Mouse (Mus musculus) left cerebral cortex, adult 18-20 months (tissue): ENCODE data around the gene Bub3. TPM values are rescaled to one million over a fixed set of nuclear protein-coding genes. Genes with fewer than 3 reads are reported as not detected.

Source experiments
- DNase-seq, 2 experiments: peaks; one replicate each; pipeline ENCODE4 v3.0.0; 2021 to 2022; ENCODE audit warnings: low spot score in 2 of 2, mixed read lengths in 1 of 2
- total RNA-seq, 2 experiments: library from RNA; stranded (reverse); gene quantifications; 2 replicates each; pipeline ENCODE4 v1.2.3; 2021

Gene Bub3
- total RNA-seq, 2 experiments from 2014 or later, result 65.5 to 71.7 TPM

DNA sequence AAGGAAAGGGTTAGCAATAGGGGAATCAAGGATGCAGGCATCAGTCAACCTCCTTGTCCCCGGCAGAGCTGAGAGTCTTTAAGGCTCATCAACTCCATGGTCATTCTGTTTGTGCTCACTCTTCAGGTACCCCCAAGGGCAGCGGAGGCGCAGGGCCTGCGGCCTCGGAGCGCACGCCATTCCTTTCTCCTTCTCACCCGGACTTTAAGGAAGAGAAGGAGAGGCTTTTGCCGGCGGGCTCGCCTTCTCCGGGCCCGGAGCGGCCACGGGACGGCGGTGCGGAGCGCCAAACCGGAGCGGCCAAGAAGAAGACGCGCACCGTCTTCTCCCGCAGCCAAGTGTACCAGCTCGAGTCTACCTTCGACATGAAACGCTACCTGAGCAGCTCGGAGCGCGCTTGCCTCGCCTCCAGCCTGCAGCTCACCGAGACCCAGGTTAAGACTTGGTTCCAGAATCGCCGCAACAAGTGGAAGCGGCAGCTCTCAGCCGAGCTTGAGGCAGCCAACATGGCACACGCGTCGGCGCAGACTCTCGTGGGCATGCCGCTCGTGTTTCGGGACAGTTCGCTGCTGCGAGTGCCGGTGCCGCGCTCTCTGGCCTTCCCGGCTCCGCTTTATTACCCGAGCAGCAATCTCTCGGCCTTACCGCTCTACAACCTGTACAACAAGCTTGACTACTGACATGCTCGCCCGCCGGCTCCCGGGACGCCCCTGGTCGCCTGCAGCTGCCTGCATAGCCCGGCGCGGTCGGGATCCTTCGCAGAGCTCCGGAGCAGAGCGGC lies 4.5 kb upstream of the Bub3 start:
- no peak for DNase-seq

DNA sequence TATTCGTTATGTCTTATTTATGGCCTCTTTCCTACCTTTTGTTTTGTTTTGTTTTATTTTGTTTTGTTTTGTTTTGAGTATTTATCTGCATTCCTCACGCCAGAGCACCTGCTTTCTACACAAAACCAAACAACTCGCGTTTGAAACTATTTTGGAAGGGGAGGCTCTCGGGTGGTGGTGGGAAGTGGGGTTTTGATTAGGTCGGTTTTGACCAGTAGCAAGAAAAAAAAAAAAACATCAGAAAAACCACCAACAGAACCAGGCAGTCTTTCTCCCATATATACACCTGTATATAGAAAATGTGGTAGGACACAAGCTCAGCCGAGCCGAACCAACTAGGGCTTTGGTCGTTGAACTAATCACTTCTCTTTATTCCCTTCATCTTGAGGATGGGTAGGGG lies 3.9 kb upstream of the Bub3 start:
- DNase-seq, result no peak

DNA sequence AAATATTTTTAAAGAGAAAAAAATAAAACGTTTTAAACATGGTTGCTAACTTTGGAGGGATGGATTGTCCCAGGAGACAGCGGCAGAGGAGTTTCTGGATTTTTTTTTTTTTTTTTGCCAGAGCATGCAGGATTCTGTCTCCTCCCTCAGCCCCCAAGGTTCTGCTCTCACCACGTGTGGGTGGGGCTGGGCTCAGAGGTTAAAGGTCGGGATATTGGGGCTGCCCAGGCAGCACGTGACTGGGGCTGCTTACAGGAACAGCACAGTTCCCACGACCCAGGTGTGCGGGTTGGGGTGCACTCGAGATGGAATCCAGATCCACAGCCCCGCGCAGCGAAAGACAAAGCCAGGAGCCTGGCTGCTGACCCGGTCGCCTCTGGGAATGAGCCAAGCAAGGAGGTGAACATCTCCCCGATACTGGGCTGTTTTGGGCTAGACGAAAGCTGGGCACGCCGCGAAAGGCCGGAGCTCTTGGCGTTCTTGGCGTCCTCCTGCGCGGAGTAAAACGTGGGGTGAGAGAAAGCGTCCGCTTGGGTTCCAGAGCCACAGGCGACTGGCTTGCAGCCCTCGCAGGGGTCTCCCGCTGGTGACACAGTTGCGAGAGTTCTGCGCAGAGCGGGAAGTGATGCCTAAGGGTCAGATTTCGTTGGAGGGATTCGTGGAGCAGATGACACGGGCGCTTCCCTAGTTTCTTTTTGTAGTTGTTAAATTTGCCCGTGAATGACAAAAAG lies 3.3 kb upstream of the Bub3 start:
- DNase-seq, result no peak

DNA sequence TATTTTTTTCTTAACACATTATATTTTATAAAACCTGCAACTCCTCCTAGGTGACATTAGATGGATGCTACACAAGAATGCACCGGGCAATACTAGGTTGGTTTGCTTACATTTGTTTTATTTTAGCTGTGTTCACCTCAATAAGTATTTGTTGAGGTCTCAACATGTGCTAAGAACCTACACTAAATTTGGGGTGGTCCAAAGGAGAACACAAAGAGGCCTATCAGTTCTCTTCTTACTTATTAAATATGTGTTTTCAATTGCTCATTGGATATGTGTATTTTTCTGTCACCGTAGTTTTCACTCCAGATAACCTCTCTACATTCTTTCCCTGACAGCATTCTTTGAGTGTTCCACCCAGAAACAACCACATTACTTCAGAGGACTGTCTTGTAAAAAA lies 2.3 kb upstream of the Bub3 start:
- DNase-seq, result no peak

DNA sequence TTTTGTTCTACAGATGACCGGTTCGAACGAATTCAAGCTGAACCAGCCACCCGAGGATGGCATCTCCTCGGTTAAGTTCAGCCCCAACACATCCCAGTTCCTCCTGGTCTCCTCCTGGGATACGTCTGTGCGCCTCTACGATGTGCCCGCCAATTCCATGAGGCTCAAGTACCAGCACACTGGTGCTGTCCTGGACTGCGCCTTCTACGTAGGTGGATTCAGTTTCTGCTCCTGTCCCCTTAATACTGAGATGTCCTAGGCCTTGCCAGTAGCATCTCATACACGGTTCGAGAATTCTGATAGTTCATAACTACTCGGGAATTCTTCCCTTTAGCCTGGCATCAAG lies 648 bp downstream of the Bub3 start:
- no peak for DNase-seq

DNA sequence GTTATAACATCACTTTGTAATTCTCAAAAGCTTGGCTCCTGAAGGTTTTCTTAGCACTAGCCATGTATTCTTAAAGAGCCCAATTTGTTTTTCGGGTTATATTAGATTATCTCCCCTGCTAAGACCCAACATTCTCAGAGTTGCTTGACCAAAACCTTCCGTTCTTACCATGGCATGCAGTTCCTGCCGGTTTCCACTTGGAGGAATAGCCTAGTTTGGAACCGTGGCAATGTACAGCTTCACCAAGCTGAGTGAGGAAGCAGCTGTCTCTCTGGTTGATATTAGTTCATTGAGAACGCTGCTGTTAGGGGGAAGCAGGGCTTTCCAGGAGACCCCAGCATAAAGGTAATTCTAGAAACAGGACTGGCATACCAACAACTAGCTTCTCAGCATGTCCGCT lies 15.2 kb downstream of the Bub3 start:
- DNase-seq, result no peak

DNA sequence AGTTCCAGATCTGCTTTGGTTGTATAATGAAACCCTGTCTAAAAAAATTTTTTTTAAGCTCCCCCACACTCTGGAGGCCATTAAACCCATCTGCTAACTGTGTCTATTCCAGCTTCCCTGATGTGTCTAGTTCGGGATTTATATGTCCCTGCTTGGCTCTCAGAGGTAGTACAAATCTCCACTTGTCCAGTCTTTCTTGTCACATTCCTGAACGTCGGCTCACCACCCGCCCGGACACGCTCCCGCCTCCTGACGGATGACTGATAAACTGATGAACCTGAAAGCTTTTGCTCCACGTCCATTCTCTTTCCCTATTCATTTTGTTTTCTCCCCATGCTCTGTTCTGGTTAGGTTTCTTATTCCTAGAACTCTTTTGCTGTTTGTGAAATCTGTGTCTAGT lies 22.2 kb downstream of the Bub3 start:
- no peak for DNase-seq

DNA sequence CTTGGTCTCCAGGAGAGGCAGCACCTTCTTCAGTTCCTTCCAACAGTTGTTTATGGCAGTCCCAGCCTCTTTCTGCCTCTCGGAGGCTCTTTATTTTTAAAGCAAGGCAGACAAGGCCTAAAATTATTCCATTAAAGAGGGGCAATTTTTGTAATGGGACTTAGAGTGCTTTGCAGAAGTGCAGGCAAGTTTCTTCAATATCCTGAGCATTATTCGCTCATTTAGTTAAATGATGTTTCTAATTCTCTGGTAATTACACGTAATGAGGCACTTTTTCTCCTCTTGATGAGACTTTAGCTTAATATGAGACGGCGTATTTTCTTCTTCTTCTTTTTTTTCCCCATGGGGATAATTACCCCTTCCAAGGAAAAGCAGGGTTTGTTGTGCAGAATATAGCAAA lies 25.5 kb downstream of the Bub3 start:
- no peak for DNase-seq

DNA sequence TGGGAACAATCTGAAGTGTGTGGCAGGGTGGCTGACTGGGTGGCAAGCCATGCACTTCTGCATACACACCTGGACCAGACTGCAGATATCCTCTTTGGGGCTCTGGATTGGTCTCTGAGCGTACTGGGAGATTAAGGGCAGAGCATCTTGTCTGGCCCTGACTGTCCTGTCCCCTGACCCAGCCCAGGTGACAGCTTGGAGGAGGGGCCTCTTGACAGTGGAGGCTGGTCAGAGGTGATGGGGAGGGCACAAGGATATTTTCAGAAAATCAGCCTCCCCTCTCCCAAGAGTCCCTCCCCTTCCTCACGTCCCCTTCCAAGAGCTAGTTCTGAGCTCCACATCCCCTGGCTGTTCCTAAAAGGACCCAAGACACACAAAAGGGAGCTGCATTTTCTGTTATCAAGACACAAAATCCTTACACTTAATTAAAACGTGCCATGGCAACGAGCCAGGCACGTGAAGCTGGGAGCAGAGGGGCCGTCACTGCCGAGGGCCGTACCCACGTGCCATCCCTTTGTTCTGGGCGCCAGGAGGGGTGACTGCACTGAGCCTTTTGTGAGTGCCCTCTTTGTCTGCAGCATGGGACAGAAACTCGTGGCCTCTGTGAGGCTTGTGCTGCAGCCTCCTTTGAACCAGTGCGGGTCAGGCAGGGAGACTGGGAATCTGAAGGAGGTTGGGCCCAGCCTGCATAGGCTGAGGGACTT lies 37.9 kb downstream of the Bub3 start:
- DNase-seq, result no peak

DNA sequence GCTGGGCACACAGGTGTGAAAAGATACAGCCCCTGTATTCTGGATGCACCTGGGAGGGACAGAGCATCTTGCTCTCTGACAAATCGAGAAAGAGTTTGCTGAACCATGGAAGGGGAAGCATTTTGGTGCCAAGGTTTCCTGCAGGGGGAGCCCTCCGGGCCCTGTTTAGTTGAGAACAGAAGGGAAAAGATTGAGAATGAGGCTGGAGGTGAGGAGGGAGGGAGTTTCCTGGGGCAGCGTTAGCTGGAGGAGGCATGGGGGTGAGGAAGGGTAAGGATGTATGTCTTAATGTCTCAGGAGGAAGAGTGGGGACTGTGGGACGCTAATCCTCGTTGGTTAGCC lies 38.4 kb downstream of the Bub3 start:
- peak; percentile 47 to 50 for DNase-seq

DNA sequence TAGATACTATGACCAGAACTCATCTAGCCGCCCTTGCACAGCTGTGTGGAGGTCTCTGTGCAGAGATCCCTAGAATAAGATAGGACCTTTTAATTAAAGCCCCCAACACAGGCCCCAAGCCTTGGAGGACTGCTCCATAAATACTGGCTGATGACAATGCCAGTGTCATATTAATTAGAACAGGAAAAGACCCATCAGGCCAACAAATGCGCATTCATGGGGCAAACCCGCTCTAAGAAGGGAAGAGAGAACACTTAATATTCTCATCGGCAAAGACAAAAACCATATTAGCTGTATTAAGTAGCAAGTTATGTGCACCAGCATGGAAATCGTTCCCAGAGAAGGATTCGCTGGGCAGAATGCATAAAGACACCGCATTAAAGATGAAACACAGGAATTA lies 42.1 kb downstream of the Bub3 start:
- DNase-seq, result no peak

DNA sequence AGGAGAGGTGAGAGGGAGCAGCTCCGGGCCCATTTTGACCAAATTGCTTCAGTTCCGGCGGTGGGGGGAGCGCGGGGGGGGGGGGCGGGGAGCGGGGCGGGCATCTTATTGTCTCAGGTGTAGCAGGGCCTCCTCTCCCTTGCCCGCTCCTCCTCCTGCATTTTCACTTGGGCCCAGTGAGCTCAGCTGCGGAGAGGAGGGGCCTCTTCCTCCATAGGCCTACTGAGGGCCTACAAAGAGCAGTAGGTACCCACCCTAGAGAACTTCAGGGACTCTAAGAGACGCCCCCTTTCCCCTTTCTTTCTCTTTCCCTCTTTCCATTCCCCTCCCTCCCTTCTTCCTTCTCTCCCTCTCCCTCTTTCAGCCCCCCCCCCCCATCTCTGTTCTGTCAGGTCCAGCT lies 43.2 kb downstream of the Bub3 start:
- no peak for DNase-seq

DNA sequence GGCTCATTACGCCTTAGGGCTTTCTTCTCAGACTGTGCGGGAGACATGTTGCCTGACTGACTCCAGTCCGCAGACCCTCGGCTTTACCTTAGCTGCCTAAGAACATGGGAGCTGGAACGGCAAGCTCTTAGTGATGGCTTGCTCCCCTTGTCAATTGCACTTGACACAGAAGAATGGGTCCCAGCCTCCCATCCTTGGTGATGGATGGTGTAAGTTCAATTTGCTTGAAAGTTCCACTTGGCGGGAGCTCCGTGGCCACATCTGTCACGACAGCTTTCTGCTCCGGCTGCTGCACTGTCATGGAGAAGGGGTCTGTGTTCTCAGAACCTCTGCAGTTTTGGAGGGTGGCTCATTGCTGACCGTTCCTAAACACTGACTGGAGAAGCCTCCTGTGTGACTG lies 44.9 kb downstream of the Bub3 start:
- no peak for DNase-seq

DNA sequence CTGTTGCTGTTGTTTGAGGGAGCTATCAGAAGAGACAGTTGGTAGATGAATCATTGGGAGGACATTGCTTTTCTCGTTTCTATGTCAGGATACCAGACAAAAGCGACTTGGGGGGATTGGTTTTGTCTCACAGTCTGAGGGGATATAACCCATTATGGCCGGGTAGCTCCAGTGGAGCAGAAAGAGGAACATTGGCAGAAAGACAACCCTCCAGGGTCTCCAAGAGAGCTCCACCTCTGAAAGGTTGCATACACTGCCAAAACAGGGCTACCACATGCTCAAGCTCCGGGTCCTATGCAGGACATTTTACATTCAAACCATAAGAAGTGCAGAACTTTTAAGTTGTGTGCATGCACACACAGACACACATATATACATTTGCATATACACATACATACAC lies 45.5 kb downstream of the Bub3 start:
- DNase-seq, result no peak

DNA sequence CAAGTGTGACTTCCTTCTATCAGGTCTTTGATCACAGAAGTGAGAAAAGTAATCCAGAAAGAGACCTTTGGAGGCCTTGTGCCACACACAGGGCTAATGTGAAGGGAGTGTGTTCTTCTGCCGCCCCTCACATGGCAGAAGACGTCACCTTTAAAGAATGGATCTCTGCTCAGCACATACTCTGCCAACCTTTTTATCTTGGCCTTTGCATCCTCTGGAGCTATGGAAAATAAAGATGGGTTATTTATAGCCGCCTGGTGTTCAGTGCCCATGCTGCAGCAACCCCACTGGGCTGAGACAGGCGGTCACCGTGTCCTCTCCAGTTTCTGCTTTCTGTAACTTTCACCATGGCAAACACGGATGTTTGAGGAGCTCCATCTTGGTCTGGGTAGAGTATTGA lies 48.0 kb downstream of the Bub3 start:
- DNase-seq, result no peak

DNA sequence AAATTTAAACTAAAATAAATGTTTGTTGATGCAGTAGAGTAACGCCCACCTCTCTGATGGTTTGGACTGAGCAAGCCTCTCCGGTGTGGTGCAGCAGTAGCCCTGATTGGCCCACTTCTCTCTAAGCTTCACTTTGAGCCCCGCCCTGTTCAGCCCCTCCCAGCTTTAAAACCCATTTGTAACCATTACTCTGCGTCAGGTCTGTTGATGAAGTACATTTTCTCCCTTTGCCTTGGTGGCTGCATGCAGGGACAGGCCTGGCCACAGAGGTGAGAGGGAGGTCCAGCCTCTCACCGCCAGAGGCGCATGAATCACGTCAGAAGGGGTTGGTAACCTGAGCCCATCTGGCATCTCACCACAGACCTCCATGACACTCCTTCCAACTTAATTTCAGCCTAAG lies 49.7 kb downstream of the Bub3 start:
- no peak for DNase-seq

Other genes with a start within 250 kb of the Bub3 start
- not detected for gene Cuzd1, start 237.9 kb upstream of the Bub3 start, total RNA-seq
- not detected for gene Fam24b, start 230.7 kb upstream of the Bub3 start, total RNA-seq
- gene Fam24a, start 226.4 kb upstream of the Bub3 start, total RNA-seq, result not detected
- 10 to 100 TPM; 29.0 to 29.1 TPM for gene 2310057M21Rik, start 197.5 kb upstream of the Bub3 start, total RNA-seq
- 10 to 100 TPM; 45.6 to 57.6 TPM for gene Pstk, start 189.1 kb upstream of the Bub3 start, total RNA-seq
- 10 to 100 TPM; 43.5 to 49.9 TPM for gene Ikzf5, start 149.7 kb upstream of the Bub3 start, total RNA-seq
- 10 to 100 TPM; 93.3 to 99.4 TPM for gene Acadsb, start 149.6 kb upstream of the Bub3 start, total RNA-seq
- gene Hmx3, start 17.4 kb upstream of the Bub3 start, total RNA-seq, result not detected
- not detected for gene Hmx2, start 11.4 kb upstream of the Bub3 start, total RNA-seq